Mouse (Mus musculus) ES-Bruce4 (cell line): Measurements from ENCODE around the gene Fam120b.

ENCODE experiments used
- CTCF ChIP-seq: IDR thresholded peaks from one replicate; pipeline ENCODE4 v1.8.1; 2011; ENCODE audit warnings: low read depth, low read length
- POLR2A ChIP-seq: IDR thresholded peaks from one replicate; pipeline ENCODE4 v1.8.1; 2011; ENCODE audit warnings: low read length; ENCODE audit not compliant: insufficient read depth

DNA sequence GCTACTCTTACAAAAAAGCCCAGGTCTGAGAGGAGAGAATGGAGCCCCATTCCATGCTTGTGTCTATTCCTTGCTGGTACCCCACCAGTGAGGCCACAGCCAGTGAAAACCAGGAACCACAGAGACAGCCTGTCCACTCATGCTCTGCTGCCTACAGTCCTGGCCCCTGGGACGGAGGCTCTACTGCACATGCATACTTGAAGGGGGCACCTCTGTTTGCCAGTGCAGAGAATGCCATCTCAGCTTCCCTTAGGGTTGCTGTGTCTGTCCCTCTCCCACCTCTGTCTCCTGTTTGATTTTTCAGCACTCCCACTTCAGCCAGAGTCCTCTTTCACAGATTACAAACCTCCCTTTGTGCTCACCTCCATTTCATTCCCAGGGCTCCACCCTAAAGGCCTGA is 14.9 kb downstream of the Fam120b start:
- TF ChIP-seq CTCF: no peak
- TF ChIP-seq POLR2A: no peak
